ENCODE assay signal across 8 mouse cellular contexts in the genomic region with DNA sequence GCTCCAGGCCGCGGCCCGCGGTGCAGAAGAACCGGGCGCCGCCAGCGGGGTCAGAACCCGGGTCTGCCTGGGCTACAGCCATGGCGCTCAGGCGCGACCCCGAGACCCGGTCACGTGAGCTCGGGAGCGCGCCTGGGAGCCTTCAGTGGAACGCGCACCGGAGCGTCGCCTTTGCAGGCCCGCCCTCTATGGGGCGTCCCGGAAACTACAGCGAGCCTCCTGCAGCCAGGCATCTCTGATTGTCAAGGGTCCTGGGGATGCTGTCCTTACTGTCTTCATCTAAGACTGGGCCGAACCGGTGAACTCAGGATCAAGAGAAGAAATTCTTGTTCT. TPM values are rescaled to one million over a fixed set of nuclear protein-coding genes. Genes with fewer than 3 reads are reported as not detected.
DNase-seq lines count a peak whose midpoint lies in the region; ATAC-seq lines count a peak whose summit lies in the region.

Gene Thumpd2, minus strand, starts transcription at position 104 of the 333 bp plus-strand sequence.

- no peaks in the 10 kb centered on the region for H3K36me3 ChIP-seq in hindbrain, embryonic 11.5 days (ENCODE audit: control insufficient read depth, insufficient read depth, low read length)

- no peaks in the 10 kb centered on the region for H3K9me3 ChIP-seq in hindbrain, embryonic 11.5 days (ENCODE audit: control insufficient read depth, low read length)

- H3K4me3 ChIP-seq in hindbrain, embryonic 11.5 days (ENCODE audit: low read depth, low read length) = peak within 1 kb of the TSS; percentile 57

- under 1% methylated on average over 29 of the region's 29 CpGs for WGBS in hindbrain, embryonic 11.5 days

- H3K9ac ChIP-seq in hindbrain, embryonic 11.5 days (ENCODE audit: low read depth, low read length) = peak within 1 kb of the TSS; percentile 70

- H3K4me2 ChIP-seq in hindbrain, embryonic 11.5 days (replicated peaks; ENCODE audit: low read depth, low read length) = peak within 1 kb of the TSS; percentile 41

- DNase-seq in Muller cell, postnatal 12 days (ENCODE audit: inconsistent ontology term) = peak; percentile 90
- DNase-seq in cerebellum, adult 9-11 months = peak; percentile 88
- peak; percentile 65 to 94 for DNase-seq in frontal cortex, adult 2 months (ENCODE audit: extremely low spot score in 1 of 2, low spot score in 1 of 2)
- peak; percentile 97 for DNase-seq in hindbrain, embryonic 11.5 days (ENCODE audit: low spot score)
- peak; percentile 94 to 95 for DNase-seq in layer of hippocampus, postnatal 10 days (ENCODE audit: low spot score in 2 of 2)
- peak; percentile 91 for DNase-seq in lung, postnatal 10 days
- DNase-seq in ovary, postnatal 36 days (ENCODE audit: low spot score) = peak; percentile 89
- peak; percentile 92 for DNase-seq in thymus, postnatal 25 days

- H3K4me1 ChIP-seq in hindbrain, embryonic 11.5 days (replicated peaks; ENCODE audit: control insufficient read depth, insufficient read depth, low read length) = no peaks in the 10 kb centered on the region

- no peaks in the 10 kb centered on the region for H3K27me3 ChIP-seq in hindbrain, embryonic 11.5 days (ENCODE audit: control insufficient read depth, insufficient read depth, low read length)

- peak; percentile 97 for ATAC-seq in hindbrain, embryonic 11.5 days (ENCODE audit: low FRiP score)

- H3K27ac ChIP-seq in hindbrain, embryonic 11.5 days (ENCODE audit: low read depth, low read length) = 0 out of 2 replicates have a peak within 1 kb of the TSS, but pooled peaks have one; percentile 5

RNA-seq across cellular contexts. Expression of gene Thumpd2, which starts in this region (rescaled TPM):
- 4.6 and 5.6 TPM in 2 replicates for polyA plus RNA-seq in frontal cortex, adult 2 months (2012; rRNA removed)
- polyA plus RNA-seq in hindbrain, embryonic 11.5 days (2014; fragmentation: Nextera tagmentation; extraction: Ambion mirVana) = 12.5 and 13.7 TPM in 2 replicates
- 1 to 10 TPM; 5.7 to 6.1 TPM for total RNA-seq in layer of hippocampus, postnatal 10 days (2021)

Comparison
In these comparisons a context has a peak if more than half of its experiments do, and no peak if none do; other contexts are left out.
1. Peak in every context shown above with its lines: DNase-seq, ATAC-seq, H3K4me3 ChIP-seq and H3K27ac ChIP-seq.